Mouse (Mus musculus): ENCODE data around the gene Tmem102.

GRCm38 (mm10) chr11:69795168-69795982 lies 10.0 kb downstream of the Tmem102 start, which contains the start of gene Chrnb1:
- peak; percentile 44 for TF ChIP-seq POLR2A (IDR thresholded peaks at IDR 0.05; ENCODE audit: borderline replicate concordance, insufficient read depth, low read length)
- TF ChIP-seq CTCF (IDR thresholded peaks at IDR 0.05; ENCODE audit: borderline replicate concordance, insufficient read depth, low read depth, low read length), result no peak

All from cerebellum, adult 2 months (tissue).